Mouse (Mus musculus): Measurements from ENCODE around the gene Olfr33.

Gene Olfr33

DNA sequence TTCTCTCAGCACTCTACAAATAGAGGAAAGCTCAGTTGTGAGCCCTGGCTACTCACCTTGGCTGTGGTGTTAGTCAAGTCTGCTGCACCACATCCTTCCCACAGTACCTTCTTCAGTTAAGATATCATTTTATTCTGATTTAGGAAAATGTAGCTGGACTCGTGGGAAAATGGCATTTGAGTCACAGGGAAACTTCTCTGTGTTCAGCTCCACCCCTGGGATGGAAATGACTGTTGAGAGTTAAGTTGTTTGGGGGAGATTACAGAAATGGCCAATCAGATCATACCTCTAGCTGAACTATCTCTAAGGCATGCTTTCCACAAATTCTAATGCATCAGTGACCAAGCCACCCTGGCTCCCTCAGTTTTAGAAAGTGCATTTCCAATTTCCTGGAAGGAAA is at the start of gene Olfr33:
Gene Olfr33, minus strand, starts transcription at position 101 of the 400 bp plus-strand sequence.
- no peak for DNase-seq (ENCODE audit: low spot score)

DNA sequence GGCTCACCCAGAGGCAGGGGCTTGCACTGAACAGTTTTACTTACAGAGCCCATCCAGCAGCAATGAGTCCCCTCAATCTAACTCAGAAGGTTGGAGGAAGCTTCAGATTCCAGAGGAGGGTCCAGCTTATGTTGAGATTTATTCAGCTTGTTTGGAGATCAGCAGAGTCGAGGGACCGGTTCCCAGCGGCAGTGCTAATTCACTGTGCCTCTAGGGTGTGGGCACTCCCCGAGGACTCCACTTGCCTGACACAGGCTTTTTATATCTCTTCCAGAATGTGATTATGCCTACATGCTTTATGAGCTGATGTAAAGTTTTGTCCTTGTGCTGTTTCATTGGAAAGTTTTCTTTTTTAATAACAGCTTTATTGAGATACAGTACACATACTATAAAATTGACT is 40.4 kb upstream of the Olfr33 start, which contains the start of the genes Olfr560 and Olfr78:
Gene Olfr560, minus strand, starts transcription at position 101 of the 400 bp plus-strand sequence.
Gene Olfr78, minus strand, starts transcription at position 206 of the 400 bp plus-strand sequence.
- DNase-seq (ENCODE audit: low spot score): no peak

DNA sequence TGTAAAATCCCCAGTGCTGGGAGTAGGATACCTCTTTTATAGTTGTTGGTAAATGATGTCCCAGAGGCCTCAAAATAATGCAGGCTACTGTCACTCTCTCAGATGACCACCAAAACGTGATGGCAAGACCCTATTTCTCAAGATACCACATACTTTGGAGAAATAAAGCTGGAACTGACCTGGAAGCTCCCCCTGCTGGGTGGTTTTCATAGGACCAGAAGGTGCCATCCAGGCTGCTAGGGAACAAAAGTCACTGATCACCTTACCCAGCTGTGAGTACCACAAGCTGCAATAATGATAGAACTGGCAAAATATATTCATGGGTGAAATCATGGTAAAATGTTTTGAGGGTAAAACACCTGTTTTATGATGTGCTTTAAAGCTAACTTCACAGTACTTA is 33.2 kb upstream of the Olfr33 start:
- peak; percentile 10 for DNase-seq (ENCODE audit: low spot score)

DNA sequence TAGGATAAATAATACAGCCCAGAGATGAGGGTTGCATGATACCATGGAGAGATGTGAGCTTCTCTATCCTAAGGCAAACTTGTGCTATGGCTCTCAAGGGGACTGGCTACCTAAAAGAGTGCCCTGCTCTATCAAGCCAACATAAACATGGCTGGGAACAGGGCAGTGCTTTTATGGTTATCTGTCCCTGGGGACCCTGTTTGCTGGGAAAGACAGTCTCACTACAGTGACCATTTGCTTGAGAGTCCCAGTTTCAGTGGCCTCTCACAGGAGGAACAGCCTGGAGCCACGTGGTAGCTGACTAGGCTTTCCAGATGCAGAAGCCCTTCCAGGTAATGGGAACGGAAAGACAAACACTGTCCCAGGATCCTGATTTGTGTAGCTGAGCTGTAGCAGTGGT is 18.8 kb upstream of the Olfr33 start:
- DNase-seq (ENCODE audit: low spot score): no peak

GRCm38 (mm10) chr7:102733793-102734192 is 14.9 kb upstream of the Olfr33 start:
- no peak for DNase-seq (ENCODE audit: low spot score)

- no peak for DNase-seq (ENCODE audit: low spot score)
Measured at GRCm38 (mm10) chr7:102727391-102727790, 8.5 kb upstream of the Olfr33 start, which contains the start of gene Olfr559. Gene Olfr559, minus strand, starts transcription at chr7:102727491.

- DNase-seq (ENCODE audit: low spot score): no peak
Measured at GRCm38 (mm10) chr7:102701915-102702314, 17.0 kb downstream of the Olfr33 start, which contains the start of gene Olfr558. Gene Olfr558, plus strand, starts transcription at chr7:102702215.

- no peak for DNase-seq (ENCODE audit: low spot score)
Measured at GRCm38 (mm10) chr7:102698461-102698860, 20.4 kb downstream of the Olfr33 start.

- DNase-seq (ENCODE audit: low spot score): peak; percentile 78
Measured at GRCm38 (mm10) chr7:102695358-102696125, 23.3 kb downstream of the Olfr33 start, which contains the start of gene Olfr557. Gene Olfr557, plus strand, starts transcription at chr7:102695910.

GRCm38 (mm10) chr7:102686944-102687501 is 31.8 kb downstream of the Olfr33 start, which contains the start of gene Trim68:
Gene Trim68, minus strand, starts transcription at chr7:102687327.
- DNase-seq (ENCODE audit: low spot score): peak; percentile 92

DNA sequence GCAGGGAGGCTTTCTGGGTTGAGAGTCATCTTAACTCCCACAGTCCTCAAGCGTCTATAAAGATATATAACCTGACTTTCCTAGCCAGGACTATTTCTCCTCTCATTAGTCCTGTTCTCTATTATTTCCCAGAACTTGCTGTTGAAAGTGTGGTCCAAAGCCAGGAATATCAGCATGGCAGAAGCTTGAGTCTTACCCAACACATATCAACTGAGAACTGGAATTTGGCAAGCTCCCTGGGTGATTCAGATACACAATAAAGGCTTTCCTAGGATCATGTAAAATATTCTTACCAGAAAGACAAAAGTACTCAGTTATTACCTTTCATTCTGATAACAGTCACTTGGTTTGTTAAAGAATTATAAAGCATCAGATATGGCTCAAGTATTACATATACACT is 37.0 kb downstream of the Olfr33 start:
- DNase-seq (ENCODE audit: low spot score): no peak

DNA sequence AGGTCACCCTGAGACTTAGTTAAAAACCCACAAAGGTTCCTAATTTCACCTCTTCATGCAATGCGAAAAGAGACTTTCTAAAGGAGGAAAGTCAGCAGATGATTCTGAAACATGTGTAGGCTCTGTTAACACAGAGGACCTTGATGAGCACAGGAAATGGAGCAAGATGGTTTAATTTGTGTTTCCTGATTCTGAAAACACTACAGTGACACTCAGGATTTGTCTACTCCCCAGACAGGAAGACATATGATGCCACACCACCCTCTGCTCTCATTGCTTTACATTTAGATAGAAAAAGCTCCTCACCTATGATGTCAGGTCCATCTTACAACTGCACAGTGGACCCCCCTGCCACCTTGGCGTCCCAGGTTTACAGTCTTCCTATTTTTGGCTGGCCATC is 42.6 kb downstream of the Olfr33 start:
- no peak for DNase-seq (ENCODE audit: low spot score)

DNA sequence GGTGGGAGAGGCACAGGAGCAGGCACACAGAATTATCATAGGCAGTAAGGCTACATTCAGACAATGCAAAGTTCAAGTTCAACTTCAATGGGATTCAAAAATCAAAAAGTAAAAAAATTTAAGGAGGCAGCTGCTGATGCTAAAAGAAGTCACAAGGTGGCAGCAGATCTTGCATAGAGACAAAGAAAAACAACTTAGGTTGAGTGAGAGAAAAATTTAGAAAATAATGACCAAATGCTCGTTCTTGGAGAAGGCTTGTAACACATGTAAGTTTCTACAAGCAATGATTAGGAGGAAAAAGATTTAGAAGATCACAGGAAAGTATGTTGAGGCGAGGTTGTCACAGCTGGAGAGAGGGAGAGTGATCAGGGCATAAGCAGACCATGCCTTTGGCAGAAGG is 53.5 kb downstream of the Olfr33 start:
- DNase-seq (ENCODE audit: low spot score): peak; percentile 53

- DNase-seq (ENCODE audit: low spot score): no peak
Measured at GRCm38 (mm10) chr7:102664599-102664998, 54.3 kb downstream of the Olfr33 start, which contains the start of gene Olfr556. Gene Olfr556, plus strand, starts transcription at chr7:102664899.
